Mouse (Mus musculus) mouse embryonic stem cell (cell line): ENCODE measurements around the gene Ambn.
"Not testable (repeated sequence)": the region's sequence is repeated elsewhere in the genome, so short reads cannot be mapped to it uniquely, and the experiment has no call there.

Experiments
- in situ Hi-C, 2 experiments: fragments of 300-500 bp; cut with MboI; formaldehyde crosslinking; loops; 1 replicate in 1 of 2; 3 replicates in 1 of 2; pipeline ENCODE4 v1.14.3; 2019 to 2020; ENCODE audit warnings: low sequenced_read_pairs in 2 of 2, low pct_unique_long_range_greater_than_20kb in 1 of 2, mixed read lengths in 1 of 2; ENCODE audit not compliant: unreplicated experiment in 1 of 2

Ambn gene

DNA sequence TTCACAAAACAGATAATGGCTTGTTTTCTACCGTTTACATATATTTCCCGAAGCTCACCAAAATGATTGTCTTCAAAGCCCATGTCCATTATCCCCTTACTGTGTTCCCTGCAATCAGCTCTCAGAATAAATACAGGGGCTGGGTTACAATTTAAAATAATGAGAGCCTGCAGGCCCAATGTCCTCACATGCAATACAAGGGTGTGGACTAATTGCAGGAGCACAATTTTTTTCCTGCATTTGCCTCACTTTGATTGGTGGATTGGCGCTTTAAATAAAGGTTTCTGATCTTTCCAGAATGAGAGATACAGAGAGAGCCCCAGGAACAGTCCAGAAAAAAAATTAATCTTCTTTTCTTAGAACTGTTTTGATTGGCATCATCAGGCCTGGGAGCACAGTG, at the start of gene Ambn:
Gene Ambn, plus strand, starts transcription at position 301 of the 400 bp plus-strand sequence.
- in situ Hi-C loops = no loop called here

- in situ Hi-C loops = no loop called here
Observed at GRCm38 (mm10) chr5:88420319-88421065, 35.3 kb upstream of the Ambn start.

GRCm38 (mm10) chr5:88424892-88425291, 30.9 kb upstream of the Ambn start:
- in situ Hi-C loops = not testable (repeated sequence)

DNA sequence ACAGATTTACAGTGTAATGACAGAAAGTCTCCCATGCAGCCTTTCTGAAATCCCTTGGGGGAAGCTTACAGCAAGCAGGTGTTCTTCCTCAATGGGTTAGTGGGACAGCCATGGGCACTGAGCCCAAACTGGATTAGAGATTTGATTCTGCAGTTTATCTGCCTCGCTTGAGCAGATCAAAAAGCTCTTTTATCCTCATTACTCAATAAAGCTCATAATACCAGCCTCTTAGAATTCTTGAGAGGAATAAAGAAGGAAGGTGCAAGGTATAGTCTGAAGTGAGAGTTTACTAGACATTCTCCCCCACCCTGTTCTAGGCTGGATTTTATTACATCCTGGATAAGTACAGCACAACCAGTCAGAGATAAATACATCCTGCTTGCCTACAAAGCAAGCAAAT, 29.0 kb upstream of the Ambn start:
- in situ Hi-C loops = no loop called here

DNA sequence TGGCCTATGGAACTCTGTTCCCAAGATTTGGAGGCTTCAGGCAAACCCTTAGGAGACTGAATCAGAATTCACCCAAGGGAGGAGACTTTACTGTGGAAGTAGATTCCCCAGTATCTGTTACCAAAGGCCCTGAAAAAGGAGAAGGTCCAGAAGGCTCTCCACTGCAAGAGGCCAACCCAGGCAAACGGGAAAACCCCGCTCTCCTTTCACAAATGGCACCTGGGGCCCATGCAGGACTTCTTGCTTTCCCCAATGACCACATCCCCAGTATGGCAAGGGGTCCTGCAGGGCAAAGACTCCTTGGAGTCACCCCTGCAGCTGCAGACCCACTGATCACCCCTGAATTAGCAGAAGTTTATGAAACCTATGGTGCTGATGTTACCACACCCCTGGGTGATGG, 11.7 kb downstream of the Ambn start:
- in situ Hi-C loops = no loop called here

- in situ Hi-C loops = no loop called here
Observed at GRCm38 (mm10) chr5:88468807-88469704, 13.3 kb downstream of the Ambn start.

- in situ Hi-C loops = no loop called here
Observed at GRCm38 (mm10) chr5:88487675-88488074, 31.9 kb downstream of the Ambn start, which contains the start of gene Enam. Enam (plus strand) TSS chr5:88487975.

DNA sequence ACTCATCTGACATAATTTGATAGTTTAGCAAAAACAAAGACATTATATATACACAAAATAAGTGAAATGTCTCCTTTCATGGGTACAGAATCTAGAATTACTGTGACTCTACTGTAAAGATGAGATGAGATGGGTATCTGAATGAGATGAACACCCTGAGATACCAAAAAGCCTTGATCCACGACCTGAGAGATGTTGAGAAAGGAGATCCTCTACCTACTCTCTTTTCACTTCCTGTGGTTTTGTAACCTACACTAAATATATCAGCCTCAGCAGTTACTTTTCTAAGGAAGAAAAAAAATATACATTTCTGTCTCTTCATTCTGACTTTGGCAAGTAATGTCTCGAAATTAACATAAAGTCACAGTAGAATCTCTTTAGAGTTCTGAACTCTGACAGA, 33.2 kb downstream of the Ambn start:
- in situ Hi-C loops = no loop called here

GRCm38 (mm10) chr5:88491111-88491510, 35.3 kb downstream of the Ambn start:
- in situ Hi-C loops = no loop called here

- in situ Hi-C loops = no loop called here
Observed at GRCm38 (mm10) chr5:88499781-88500180, 44.0 kb downstream of the Ambn start.

DNA sequence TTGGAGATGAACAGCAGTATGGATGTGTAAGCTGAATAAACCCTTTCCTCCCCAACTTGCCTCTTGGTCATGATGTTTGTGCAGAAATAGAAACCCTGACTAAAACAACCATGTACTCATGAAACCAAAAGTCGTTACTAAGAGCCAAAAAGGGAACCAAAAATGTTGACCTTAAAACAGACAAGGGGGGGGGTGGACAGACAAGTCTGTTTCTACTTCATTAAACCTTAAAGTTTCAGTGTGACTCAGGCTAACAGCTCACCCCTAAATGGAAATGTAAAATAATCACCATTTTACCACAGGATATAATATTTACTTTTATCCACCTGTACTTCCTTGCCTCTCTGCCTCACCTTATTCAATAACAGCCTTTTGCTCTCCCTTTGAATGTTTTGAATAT, 52.8 kb downstream of the Ambn start:
- in situ Hi-C loops = no loop called here

GRCm38 (mm10) chr5:88508990-88509389, 53.2 kb downstream of the Ambn start:
- in situ Hi-C loops = no loop called here
